ENCODE assay signal across 8 mouse cellular contexts in genomic region chr4:137278144-137279040, GRCm38 (mm10). TPM values are rescaled to one million over a fixed set of nuclear protein-coding genes. Genes with fewer than 3 reads are reported as not detected.
DNase-seq lines count a peak whose midpoint lies in the region; ATAC-seq and TF ChIP-seq lines count a peak whose summit lies in the region.

No protein-coding gene starts in this region.

- peaks cover 6% of the 10 kb centered on the region for H3K4me1 ChIP-seq in testis, adult 2 months (ENCODE audit: control insufficient read depth, insufficient read depth, low read length)
- H3K4me1 ChIP-seq in liver, embryonic 16.5 days (ENCODE audit: control insufficient read depth, low read depth, low read length), result no peaks in the 10 kb centered on the region
- peaks cover 7% of the 10 kb centered on the region for H3K4me1 ChIP-seq in small intestine, adult 2 months (ENCODE audit: control insufficient read depth, insufficient read depth, insufficient read length, low read length)
- no peaks in the 10 kb centered on the region for H3K4me1 ChIP-seq in cerebellum, adult 2 months (ENCODE audit: control insufficient read depth, insufficient read depth, low read length)

- DNase-seq in adrenal gland, adult 2 months, result peak; percentile 49
- DNase-seq in adrenal gland, postnatal 10 days, result no peak
- DNase-seq in testis, postnatal 14 days (ENCODE audit: low spot score), result no peak
- no peak for DNase-seq in cerebellum, postnatal 14 days
- no peak for DNase-seq in cerebellum, adult 2 months

- peak overlapping the region; percentile 52 for H3K4me2 ChIP-seq in liver, embryonic 16.5 days (ENCODE audit: low read depth, low read length)

- no peak for TF ChIP-seq CTCF in testis, adult 2 months (IDR thresholded peaks at IDR 0.05; ENCODE audit: control insufficient read depth, insufficient read depth, insufficient replicate concordance, low read depth, low read length)
- no peak for TF ChIP-seq CTCF in small intestine, adult 2 months (IDR thresholded peaks at IDR 0.05; ENCODE audit: extremely low read depth, insufficient read length, insufficient replicate concordance, low read depth, low read length)
- TF ChIP-seq CTCF in cerebellum, adult 2 months (IDR thresholded peaks at IDR 0.05; ENCODE audit: borderline replicate concordance, insufficient read depth, low read depth, low read length), result no peak

- no peaks in the 10 kb centered on the region for H3K9me3 ChIP-seq in liver, embryonic 16.5 days (replicated peaks; ENCODE audit: control insufficient read depth, low read length)

- no peak overlapping the region for H3K27ac ChIP-seq in testis, adult 2 months (ENCODE audit: control insufficient read depth, insufficient read depth, low read depth, low read length)
- H3K27ac ChIP-seq in liver, embryonic 16.5 days (ENCODE audit: low read length), result no peak overlapping the region
- H3K27ac ChIP-seq in small intestine, adult 2 months (ENCODE audit: insufficient read depth, low read depth, low read length), result no peak overlapping the region
- H3K27ac ChIP-seq in cerebellum, adult 2 months (ENCODE audit: insufficient read depth, low read length), result no peak overlapping the region

- WGBS in liver, embryonic 16.5 days (ENCODE audit: insufficient replicate concordance), result 6% methylated on average over 22 of the region's 22 CpGs
- 11% methylated on average over 22 of the region's 22 CpGs for WGBS in small intestine, adult 2 months
- WGBS in cerebellum, adult 2 months, result 24% methylated on average over 22 of the region's 22 CpGs

- ATAC-seq in liver, embryonic 16.5 days (ENCODE audit: low read depth), result no peak

- TF ChIP-seq POLR2A in testis, adult 2 months (IDR thresholded peaks at IDR 0.05; ENCODE audit: control insufficient read depth, low read depth, low read length), result no peak
- no peak for TF ChIP-seq POLR2A in small intestine, adult 2 months (IDR thresholded peaks at IDR 0.05; ENCODE audit: low read depth, low read length)
- TF ChIP-seq POLR2A in cerebellum, adult 2 months (IDR thresholded peaks at IDR 0.05; ENCODE audit: borderline replicate concordance, insufficient read depth, low read length), result no peak

- H3K4me3 ChIP-seq in testis, adult 2 months (ENCODE audit: control insufficient read depth, low read depth, low read length), result peak overlapping the region; percentile 50
- peak overlapping the region; percentile 37 for H3K4me3 ChIP-seq in liver, embryonic 16.5 days (ENCODE audit: low read depth, low read length)
- peak overlapping the region; percentile 60 for H3K4me3 ChIP-seq in small intestine, adult 2 months (ENCODE audit: low read depth, low read length)
- no peak overlapping the region for H3K4me3 ChIP-seq in cerebellum, adult 2 months (replicated peaks; ENCODE audit: insufficient read depth, low read depth, low read length)

- no peaks in the 10 kb centered on the region for H3K36me3 ChIP-seq in testis, adult 2 months (ENCODE audit: control insufficient read depth, insufficient read depth, low read length)
- H3K36me3 ChIP-seq in liver, embryonic 16.5 days (ENCODE audit: control insufficient read depth, insufficient read depth), result no peaks in the 10 kb centered on the region
- H3K36me3 ChIP-seq in small intestine, adult 2 months (ENCODE audit: control insufficient read depth, insufficient read depth, low read length), result no peaks in the 10 kb centered on the region

- no peak overlapping the region for H3K9ac ChIP-seq in liver, embryonic 16.5 days (ENCODE audit: low read depth, low read length)

- no peaks in the 10 kb centered on the region for H3K27me3 ChIP-seq in testis, adult 2 months (ENCODE audit: control insufficient read depth, insufficient read depth, low read length)
- peaks cover 69% of the 10 kb centered on the region for H3K27me3 ChIP-seq in liver, embryonic 16.5 days (ENCODE audit: control insufficient read depth, insufficient read depth, low read depth, low read length)
- peaks cover 35% of the 10 kb centered on the region for H3K27me3 ChIP-seq in small intestine, adult 2 months (ENCODE audit: control insufficient read depth, insufficient read depth, low read length)
- H3K27me3 ChIP-seq in cerebellum, adult 2 months (ENCODE audit: control insufficient read depth, insufficient read depth, low read length), result peaks cover 8% of the 10 kb centered on the region; the same call in 1 of the 2 replicates

RNA-seq across cellular contexts. Expression of gene Wnt4, which starts 1.1 kb away (rescaled TPM):
- total RNA-seq in adrenal gland, adult 2 months (2021), result 10 to 100 TPM; 73.0 to 83.3 TPM
- 76.8 and 107 TPM in 2 replicates for polyA plus RNA-seq in adrenal gland, adult 2 months (2012; rRNA removed)
- total RNA-seq in adrenal gland, postnatal 10 days (2021), result 10 to 100 TPM; 39.5 to 53.0 TPM
- polyA plus RNA-seq in testis, adult 2 months (2012; rRNA removed), result 0.05 and 0.72 TPM in 2 replicates
- 0.09 and 0.19 TPM in 2 replicates for polyA plus RNA-seq in liver, embryonic 16.5 days (2015; fragmentation: Nextera tagmentation; extraction: Ambion mirVana)
- polyA plus RNA-seq in small intestine, adult 2 months (2012; rRNA removed), result 6.0 and 6.9 TPM in 2 replicates
- 1.7 and 2.1 TPM in 2 replicates for polyA plus RNA-seq in cerebellum, adult 2 months (2012; rRNA removed)
